Mouse (Mus musculus): ENCODE measurements at regions not wholly inside any gene's neighbourhood (a gene's known extent, or its start where the extent isn't known, plus 50 kb on each side); places are given as distances from the start of the nearest gene placed in this dataset.
A peak's percentile ranks its signal among the peaks of the same experiment; 100 is the strongest.

DNA sequence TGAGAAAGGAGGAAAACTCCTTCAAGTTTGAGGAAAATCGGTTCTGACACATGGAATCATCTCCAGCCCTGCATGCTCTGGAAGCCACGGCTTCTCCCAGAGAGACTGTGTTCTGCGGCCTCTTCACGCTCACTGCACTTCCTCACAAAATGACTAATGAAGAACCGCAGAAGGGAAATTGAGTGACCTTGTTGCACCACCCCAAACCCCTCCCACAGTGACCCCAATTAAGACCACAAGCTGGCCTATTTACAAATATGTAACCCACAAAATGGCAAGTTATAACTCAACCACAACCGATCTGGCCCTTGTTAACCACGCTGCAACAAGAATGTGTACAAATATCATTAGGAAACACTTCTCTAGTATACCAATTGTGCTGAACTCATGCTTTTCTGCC, 194.2 kb downstream of the Tm2d1 start:
- Histone ChIP-seq H3K4me2 (replicated peaks) (no peak overlapping the region), H3K9me3 (no peaks in the 10 kb centered on the region), H3K36me3 (no peaks in the 10 kb centered on the region), H3K4me3 (replicated peaks) (no peak overlapping the region), H3K27ac (no peak overlapping the region), H3K9ac (replicated peaks) (no peak overlapping the region), H3K4me1 (replicated peaks) (no peaks in the 10 kb centered on the region), H3K27me3 (no peaks in the 10 kb centered on the region)
- ATAC-seq = no peak
- WGBS = 81% methylated on average over 7 of the region's 7 CpGs

- no peaks in the 10 kb centered on the region for H3K36me3 ChIP-seq
- WGBS = 94% methylated on average over 2 of the region's 2 CpGs
- peaks cover 3% of the 10 kb centered on the region; the same call in 1 of the 2 replicates for H3K4me1 ChIP-seq (replicated peaks)
- H3K4me2 ChIP-seq (replicated peaks) = no peak overlapping the region
- no peaks in the 10 kb centered on the region for H3K27me3 ChIP-seq
- H3K4me3 ChIP-seq (replicated peaks) = no peak overlapping the region
- ATAC-seq = no peak
- H3K9me3 ChIP-seq = no peaks in the 10 kb centered on the region
- H3K9ac ChIP-seq (replicated peaks) = no peak overlapping the region
- no peak overlapping the region for H3K27ac ChIP-seq
Observed at GRCm38 (mm10) chr4:98187038-98187437, 196.1 kb downstream of the Tm2d1 start.

DNA sequence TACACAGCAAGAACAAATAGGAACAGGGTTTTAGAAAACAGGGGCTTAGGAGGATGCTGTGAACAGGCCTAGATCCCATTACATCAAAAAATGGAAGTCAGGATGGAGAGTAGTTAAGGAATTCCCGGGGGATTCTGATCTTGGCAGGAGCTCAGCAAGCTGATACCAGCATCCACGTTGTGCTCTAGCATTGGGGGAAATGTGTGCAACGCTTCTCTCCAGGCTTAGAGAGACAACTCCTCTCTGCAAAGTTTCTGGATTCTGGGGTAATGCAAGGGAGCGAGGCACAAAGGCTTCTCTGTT, 201.1 kb downstream of the Tm2d1 start:
- H3K27ac ChIP-seq = peak overlapping the region; percentile 39; the same call in 1 of the 2 replicates
- no peaks in the 10 kb centered on the region for H3K27me3 ChIP-seq

GRCm38 (mm10) chr4:98181185-98182052, 201.7 kb downstream of the Tm2d1 start:
- no peaks in the 10 kb centered on the region for H3K27me3 ChIP-seq
- H3K36me3 ChIP-seq = no peaks in the 10 kb centered on the region
- no peak overlapping the region for H3K4me3 ChIP-seq (replicated peaks)
- 80% methylated on average over 12 of the region's 12 CpGs for WGBS
- H3K4me2 ChIP-seq (replicated peaks) = no peak overlapping the region
- H3K27ac ChIP-seq = 0 out of 2 replicates have a peak overlapping the region, but pooled peaks have one; percentile 39
- H3K9me3 ChIP-seq = no peaks in the 10 kb centered on the region
- H3K4me1 ChIP-seq (replicated peaks) = peaks cover 17% of the 10 kb centered on the region
- no peak for ATAC-seq
- no peak overlapping the region for H3K9ac ChIP-seq (replicated peaks)

More for the DNA sequence above, 201.1 kb downstream of the Tm2d1 start:
- peaks cover 17% of the 10 kb centered on the region for H3K4me1 ChIP-seq (replicated peaks)
- H3K4me3 ChIP-seq (replicated peaks) = no peak overlapping the region
- WGBS = 40% methylated on average over 4 of the region's 4 CpGs
- H3K9me3 ChIP-seq = no peaks in the 10 kb centered on the region
- no peak overlapping the region for H3K4me2 ChIP-seq (replicated peaks)
- no peak overlapping the region for H3K9ac ChIP-seq (replicated peaks)
- no peak for ATAC-seq
- H3K36me3 ChIP-seq = no peaks in the 10 kb centered on the region

DNA sequence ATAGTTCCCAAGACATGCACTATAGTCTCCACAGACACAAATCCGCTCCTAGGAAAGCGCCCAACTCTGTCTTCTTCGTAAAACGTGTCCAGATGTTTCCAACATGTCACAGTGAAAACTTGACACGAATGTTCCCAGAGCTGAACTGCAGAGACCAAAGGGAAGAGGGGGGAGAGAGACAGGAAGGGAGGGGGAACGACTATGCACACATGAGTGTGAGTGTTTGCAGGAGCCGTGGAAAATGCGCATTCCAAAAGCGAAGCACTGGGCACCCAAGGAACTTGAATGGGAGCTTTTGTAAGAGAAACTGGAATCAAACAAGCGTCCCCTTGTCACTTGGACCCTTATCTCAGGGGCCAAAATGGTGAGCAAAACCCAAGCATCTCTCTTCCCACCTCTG, 202.8 kb downstream of the Tm2d1 start:
- Histone ChIP-seq H3K27ac (no peak overlapping the region), H3K27me3 (no peaks in the 10 kb centered on the region), H3K36me3 (no peaks in the 10 kb centered on the region), H3K4me3 (replicated peaks) (no peak overlapping the region), H3K9ac (replicated peaks) (no peak overlapping the region), H3K4me2 (replicated peaks) (no peak overlapping the region), H3K9me3 (no peaks in the 10 kb centered on the region), H3K4me1 (replicated peaks) (peaks cover 17% of the 10 kb centered on the region)
- WGBS = 57% methylated on average over 10 of the region's 10 CpGs
- no peak for ATAC-seq

Measured in midbrain, embryonic 13.5 days (tissue).